Mouse (Mus musculus) stomach, embryonic 15.5 days (tissue): Measurements from ENCODE around the gene E2f7. TPM values are rescaled to one million over a fixed set of nuclear protein-coding genes. Genes with fewer than 3 reads are reported as not detected.

ENCODE experiments used
- ATAC-seq: fragments of 200-750 bp; cut with Nextera tagmentation; 2 replicates; pipeline ENCODE4 v1.8.0; 2017; ENCODE audit warnings: low read depth, moderate number of reproducible peaks, moderate TSS enrichment; ENCODE audit not compliant: insufficient read depth, low FRiP score
- H3K27ac ChIP-seq: fragments of 300-500 bp; sonication (generic); 2 replicates; pipeline ENCODE4 v1.5.1; 2015; ENCODE audit warnings: mild to moderate bottlenecking, inconsistent platforms
- H3K27me3 ChIP-seq: fragments of 300-500 bp; sonication (generic); replicated peaks from 2 replicates; pipeline ENCODE4 v1.6.1; 2015; ENCODE audit warnings: inconsistent platforms
- H3K36me3 ChIP-seq: fragments of 300-500 bp; sonication (generic); 2 replicates; pipeline ENCODE4 v1.6.1; 2015; ENCODE audit warnings: inconsistent platforms
- H3K4me1 ChIP-seq: fragments of 300-500 bp; sonication (generic); 2 replicates; pipeline ENCODE4 v1.6.1; 2015; ENCODE audit warnings: inconsistent platforms
- H3K4me2 ChIP-seq: fragments of 300-500 bp; sonication (generic); 2 replicates; pipeline ENCODE4 v1.6.1; 2015; ENCODE audit warnings: mild to moderate bottlenecking, inconsistent platforms
- H3K4me3 ChIP-seq: fragments of 300-500 bp; sonication (generic); replicated peaks from 2 replicates; pipeline ENCODE4 v1.5.1; 2015; ENCODE audit warnings: inconsistent platforms
- H3K9ac ChIP-seq: fragments of 300-500 bp; sonication (generic); 2 replicates; pipeline ENCODE4 v1.6.1; 2015; ENCODE audit warnings: inconsistent platforms
- H3K9me3 ChIP-seq: fragments of 300-500 bp; sonication (generic); 2 replicates; pipeline ENCODE4 v1.6.1; 2016; ENCODE audit warnings: inconsistent platforms
- WGBS: fragments of 180-500 bp; shearing (Covaris S2); methylation state at CpG from one replicate; pipeline ENCODE4 v1.1.7; 2015; 5-methylcytosine and 5-hydroxymethylcytosine counted together
- polyA plus RNA-seq: library from polyadenylated mRNA; unstranded; fragments of >200 nt; fragmentation: Nextera tagmentation; extraction: Ambion mirVana; gene quantifications from 2 replicates; pipeline ENCODE4 v1.2.1, GENCODE M21; 2015

The E2f7 gene
- polyA plus RNA-seq, 1 experiment from 2014 or later: 17.6 TPM

DNA sequence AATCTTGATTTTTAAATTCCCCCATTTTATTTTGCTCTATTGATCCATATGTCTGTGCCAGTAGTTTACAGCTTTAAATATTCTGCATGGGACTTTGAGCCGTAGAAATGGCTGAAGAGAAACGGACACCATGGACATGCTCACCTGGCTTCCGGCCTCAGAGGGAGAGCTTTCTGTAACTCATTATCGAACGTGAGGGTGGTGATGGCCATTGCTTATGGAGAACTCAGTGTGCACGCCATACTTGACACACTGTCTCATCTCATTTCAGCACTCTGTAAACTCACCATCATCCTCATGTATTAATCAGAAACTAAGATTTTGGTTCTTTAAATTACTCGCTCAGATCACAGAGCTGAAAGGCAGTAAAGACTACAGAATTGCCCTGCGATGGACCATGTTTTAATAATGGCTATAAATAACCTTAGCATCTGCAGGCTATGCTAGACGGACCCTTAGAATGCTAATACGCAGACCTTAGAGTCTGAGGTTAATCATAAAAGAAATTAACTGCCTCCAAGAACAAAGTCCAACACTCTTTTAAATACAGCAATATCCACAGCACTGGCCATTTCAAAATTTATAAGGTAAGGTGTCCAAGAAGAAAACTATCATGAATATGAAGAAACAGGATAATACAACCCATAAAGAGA lies 66.1 kb downstream of the E2f7 start:
- no peaks in the 10 kb centered on the region for H3K36me3 ChIP-seq

GRCm38 (mm10) chr10:110811862-110812225 lies 66.6 kb downstream of the E2f7 start:
- no peak overlapping the region for H3K4me3 ChIP-seq
- H3K36me3 ChIP-seq: no peaks in the 10 kb centered on the region
- H3K4me1 ChIP-seq: no peaks in the 10 kb centered on the region
- no peaks in the 10 kb centered on the region for H3K27me3 ChIP-seq
- no peak overlapping the region for H3K27ac ChIP-seq
- no peak overlapping the region for H3K9ac ChIP-seq
- WGBS: 51% methylated on average over 2 of the region's 2 CpGs
- ATAC-seq: no peak
- H3K9me3 ChIP-seq: no peaks in the 10 kb centered on the region
- H3K4me2 ChIP-seq: no peak overlapping the region

More for the DNA sequence above, 66.1 kb downstream of the E2f7 start:
- no peaks in the 10 kb centered on the region for H3K27me3 ChIP-seq
- H3K9ac ChIP-seq: no peak overlapping the region
- no peak overlapping the region for H3K4me2 ChIP-seq
- no peak overlapping the region for H3K4me3 ChIP-seq
- H3K9me3 ChIP-seq: no peaks in the 10 kb centered on the region
- 82% methylated on average over 10 of the region's 10 CpGs for WGBS
- no peak overlapping the region for H3K27ac ChIP-seq
- no peaks in the 10 kb centered on the region for H3K4me1 ChIP-seq
- no peak for ATAC-seq

DNA sequence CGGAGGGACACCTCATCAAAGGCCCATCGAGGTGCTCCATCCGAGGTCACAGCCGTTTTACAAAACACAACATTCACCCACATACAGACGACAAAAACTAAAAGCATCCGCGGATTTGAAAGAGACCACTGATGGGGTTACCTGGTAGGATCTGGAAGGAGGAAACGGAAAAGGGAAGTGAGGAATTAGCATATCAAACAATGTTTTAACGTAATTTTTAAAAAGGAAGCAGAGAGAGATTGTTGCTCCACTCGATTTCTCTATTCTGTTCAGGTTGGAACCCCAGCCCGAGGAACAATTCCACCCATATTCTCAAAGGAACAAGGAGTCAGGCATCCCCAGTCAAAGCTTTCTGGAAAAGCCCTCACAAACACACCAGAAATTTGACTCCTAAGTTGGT lies 75.9 kb downstream of the E2f7 start:
- Histone ChIP-seq H3K4me1 (no peaks in the 10 kb centered on the region), H3K9me3 (no peaks in the 10 kb centered on the region), H3K27me3 (no peaks in the 10 kb centered on the region), H3K36me3 (no peaks in the 10 kb centered on the region), H3K27ac (no peak overlapping the region), H3K4me3 (no peak overlapping the region), H3K4me2 (no peak overlapping the region), H3K9ac (no peak overlapping the region)
- ATAC-seq: no peak
- WGBS: 76% methylated on average over 11 of the region's 11 CpGs

DNA sequence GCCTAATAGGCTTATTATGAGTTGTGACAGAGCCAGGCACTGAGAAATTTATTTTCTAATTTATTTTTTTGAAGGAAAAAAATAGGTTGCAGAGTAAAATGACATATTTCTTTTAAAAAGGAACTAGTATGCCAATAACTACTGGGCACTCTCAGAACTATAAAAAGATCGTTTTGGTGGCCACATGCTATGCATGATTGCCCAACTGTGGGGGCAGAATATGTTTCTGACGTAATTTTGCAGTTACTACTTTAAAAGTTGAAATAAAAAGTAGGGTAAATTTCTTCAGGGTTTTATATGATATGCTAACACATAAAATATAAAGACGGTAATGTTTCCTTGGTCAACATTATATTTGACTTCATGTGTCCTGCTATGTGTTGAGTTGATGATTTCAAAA lies 76.5 kb downstream of the E2f7 start:
- H3K4me2 ChIP-seq: no peak overlapping the region
- H3K4me1 ChIP-seq: no peaks in the 10 kb centered on the region
- H3K4me3 ChIP-seq: no peak overlapping the region
- no peaks in the 10 kb centered on the region for H3K36me3 ChIP-seq
- no peak overlapping the region for H3K9ac ChIP-seq
- no peak for ATAC-seq
- H3K27ac ChIP-seq: no peak overlapping the region
- no peaks in the 10 kb centered on the region for H3K27me3 ChIP-seq
- 88% methylated on average over 3 of the region's 3 CpGs for WGBS
- H3K9me3 ChIP-seq: no peaks in the 10 kb centered on the region

- H3K4me3 ChIP-seq: no peak overlapping the region
- no peaks in the 10 kb centered on the region for H3K9me3 ChIP-seq
- H3K4me2 ChIP-seq: no peak overlapping the region
- no peaks in the 10 kb centered on the region for H3K27me3 ChIP-seq
- no peak for ATAC-seq
- no peak overlapping the region for H3K27ac ChIP-seq
- no peak overlapping the region for H3K9ac ChIP-seq
- no peaks in the 10 kb centered on the region for H3K4me1 ChIP-seq
- WGBS: 40% methylated on average over 6 of the region's 6 CpGs
- no peaks in the 10 kb centered on the region for H3K36me3 ChIP-seq
These were observed 87.1 kb downstream of the E2f7 start for GRCm38 (mm10) chr10:110832336-110832735.

DNA sequence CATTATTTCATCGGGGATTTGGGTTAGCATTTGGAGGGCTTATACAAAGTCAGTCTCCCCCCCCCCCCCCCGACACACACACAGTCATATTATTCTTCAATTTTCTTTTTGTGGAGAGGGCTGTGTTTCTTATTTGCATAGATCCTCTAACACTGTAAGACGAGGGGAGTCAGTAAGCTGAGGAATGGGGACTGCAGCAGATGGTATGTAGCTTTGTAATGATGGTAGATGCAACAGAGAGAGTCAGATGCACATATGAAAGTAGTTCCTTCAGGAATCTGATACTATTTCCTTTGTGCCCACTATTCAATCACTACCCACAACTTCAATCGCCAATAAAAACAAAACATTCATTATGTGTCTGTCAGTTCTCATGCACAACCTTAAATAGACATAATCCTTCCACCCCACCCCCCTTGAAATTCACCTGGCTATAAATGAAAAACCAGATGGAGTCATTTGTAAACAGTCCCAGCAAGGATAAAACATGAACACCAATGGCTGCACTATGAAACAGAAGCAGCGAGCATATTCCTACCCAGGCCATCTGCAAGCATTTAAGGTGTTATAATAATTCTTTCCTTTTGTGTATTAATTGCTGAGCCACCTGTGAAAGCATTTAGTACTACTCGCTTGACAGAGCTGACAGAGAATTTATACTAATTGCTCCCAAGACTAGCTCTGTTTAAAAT lies 90.0 kb downstream of the E2f7 start:
- no peak overlapping the region for H3K27ac ChIP-seq
- no peak overlapping the region for H3K4me3 ChIP-seq
- no peaks in the 10 kb centered on the region for H3K9me3 ChIP-seq
- H3K9ac ChIP-seq: no peak overlapping the region
- no peaks in the 10 kb centered on the region for H3K27me3 ChIP-seq
- no peak for ATAC-seq
- H3K36me3 ChIP-seq: no peaks in the 10 kb centered on the region
- H3K4me2 ChIP-seq: no peak overlapping the region
- H3K4me1 ChIP-seq: no peaks in the 10 kb centered on the region
- 54% methylated on average over 6 of the region's 6 CpGs for WGBS

Other genes with a start within 250 kb of the E2f7 start
- 224 and 252 TPM in 2 replicates for gene Csrp2, start 174.3 kb downstream of the E2f7 start, polyA plus RNA-seq